Mouse (Mus musculus) midbrain, embryonic 10.5 days (tissue): ENCODE data around the gene Slc4a1ap. TPM values are rescaled to one million over a fixed set of nuclear protein-coding genes. Genes with fewer than 3 reads are reported as not detected.

Experiments
- DNase-seq: peaks from one replicate; pipeline ENCODE4 v3.0.0-alpha.2; 2017; ENCODE audit warnings: low spot score
- H3K27ac ChIP-seq: fragments of 300-500 bp; sonication (generic); replicated peaks from 2 replicates; pipeline ENCODE4 v1.5.1; 2016; ENCODE audit warnings: mild to moderate bottlenecking
- H3K27me3 ChIP-seq: fragments of 300-500 bp; sonication (generic); 2 replicates; pipeline ENCODE4 v1.6.1; 2016; ENCODE audit warnings: low read depth, mild to moderate bottlenecking; ENCODE audit not compliant: poor library complexity, severe bottlenecking
- H3K36me3 ChIP-seq: fragments of 300-500 bp; sonication (generic); 2 replicates; pipeline ENCODE4 v1.6.1; 2016; ENCODE audit warnings: mild to moderate bottlenecking, moderate library complexity
- H3K4me1 ChIP-seq: fragments of 300-500 bp; sonication (generic); 2 replicates; pipeline ENCODE4 v1.6.1; 2016
- H3K4me3 ChIP-seq: fragments of 300-500 bp; sonication (generic); 2 replicates; pipeline ENCODE4 v1.5.1; 2016; ENCODE audit warnings: mild to moderate bottlenecking, moderate library complexity
- H3K9me3 ChIP-seq: fragments of 300-500 bp; sonication (generic); replicated peaks from 2 replicates; pipeline ENCODE4 v1.6.1; 2016; ENCODE audit warnings: mild to moderate bottlenecking
- WGBS: fragments of 180-500 bp; shearing (Covaris S2); methylation state at CpG from one replicate; pipeline ENCODE4 v1.1.7; 2016; 5-methylcytosine and 5-hydroxymethylcytosine counted together
- polyA plus RNA-seq: library from polyadenylated mRNA; unstranded; fragments of >200 nt; fragmentation: Nextera tagmentation; extraction: Ambion mirVana; gene quantifications from 2 replicates; pipeline ENCODE4 v1.2.1, GENCODE M21; 2016

Slc4a1ap gene
- polyA plus RNA-seq, 1 experiment from 2014 or later = 32.4 TPM

- Histone ChIP-seq H3K36me3 (no peaks in the 10 kb centered on the region), H3K27me3 (peaks cover 25% of the 10 kb centered on the region), H3K4me1 (peaks cover 11% of the 10 kb centered on the region), H3K4me3 (no peak overlapping the region), H3K27ac (no peak overlapping the region), H3K9me3 (no peaks in the 10 kb centered on the region)
- DNase-seq = no peak
- WGBS = 85% methylated on average over 7 of the region's 7 CpGs
These were observed 71.3 kb downstream of the Slc4a1ap start for GRCm38 (mm10) chr5:31598121-31598520.

- H3K9me3 ChIP-seq = no peaks in the 10 kb centered on the region
- peaks cover 25% of the 10 kb centered on the region for H3K27me3 ChIP-seq
- H3K4me3 ChIP-seq = no peak overlapping the region
- peaks cover 11% of the 10 kb centered on the region for H3K4me1 ChIP-seq
- 59% methylated on average over 4 of the region's 4 CpGs for WGBS
- peak; percentile 36 for DNase-seq
- H3K36me3 ChIP-seq = no peaks in the 10 kb centered on the region
- H3K27ac ChIP-seq = no peak overlapping the region
These were observed 71.8 kb downstream of the Slc4a1ap start for GRCm38 (mm10) chr5:31598579-31598978.

GRCm38 (mm10) chr5:31599161-31599560, 72.4 kb downstream of the Slc4a1ap start:
- 85% methylated on average over 2 of the region's 2 CpGs for WGBS
- H3K27me3 ChIP-seq = peaks cover 25% of the 10 kb centered on the region
- peaks cover 11% of the 10 kb centered on the region for H3K4me1 ChIP-seq
- no peak overlapping the region for H3K4me3 ChIP-seq
- H3K9me3 ChIP-seq = no peaks in the 10 kb centered on the region
- H3K36me3 ChIP-seq = no peaks in the 10 kb centered on the region
- no peak overlapping the region for H3K27ac ChIP-seq
- no peak for DNase-seq

- Histone ChIP-seq H3K4me1 (peaks cover 10% of the 10 kb centered on the region), H3K27me3 (peaks cover 20% of the 10 kb centered on the region), H3K36me3 (no peaks in the 10 kb centered on the region), H3K9me3 (no peaks in the 10 kb centered on the region), H3K27ac (no peak overlapping the region), H3K4me3 (no peak overlapping the region)
- no peak for DNase-seq
- 88% methylated on average over 7 of the region's 7 CpGs for WGBS
These were observed 74.4 kb downstream of the Slc4a1ap start for GRCm38 (mm10) chr5:31601162-31601722.

GRCm38 (mm10) chr5:31602377-31602776, 75.6 kb downstream of the Slc4a1ap start:
- DNase-seq = no peak
- Histone ChIP-seq H3K27me3 (peaks cover 11% of the 10 kb centered on the region), H3K4me1 (no peaks in the 10 kb centered on the region), H3K27ac (no peak overlapping the region), H3K9me3 (no peaks in the 10 kb centered on the region), H3K4me3 (no peak overlapping the region), H3K36me3 (no peaks in the 10 kb centered on the region)
- WGBS = 91% methylated on average over 1 of the region's 1 CpGs

GRCm38 (mm10) chr5:31603766-31604165, 77.0 kb downstream of the Slc4a1ap start:
- DNase-seq = no peak
- Histone ChIP-seq H3K4me1 (no peaks in the 10 kb centered on the region), H3K27me3 (no peaks in the 10 kb centered on the region), H3K4me3 (no peak overlapping the region), H3K36me3 (no peaks in the 10 kb centered on the region), H3K27ac (no peak overlapping the region), H3K9me3 (no peaks in the 10 kb centered on the region)
- 90% methylated on average over 6 of the region's 6 CpGs for WGBS

GRCm38 (mm10) chr5:31606151-31606550, 79.4 kb downstream of the Slc4a1ap start:
- Histone ChIP-seq H3K36me3 (no peaks in the 10 kb centered on the region), H3K9me3 (no peaks in the 10 kb centered on the region), H3K27me3 (no peaks in the 10 kb centered on the region), H3K4me3 (no peak overlapping the region), H3K4me1 (no peaks in the 10 kb centered on the region), H3K27ac (no peak overlapping the region)
- 68% methylated on average over 3 of the region's 3 CpGs for WGBS
- no peak for DNase-seq

Other genes with a start within 250 kb of the Slc4a1ap start
- 33.8 and 40.6 TPM in 2 replicates for gene Ift172, start 235.9 kb upstream of the Slc4a1ap start, polyA plus RNA-seq
- 48.9 and 51.0 TPM in 2 replicates for gene Fndc4, start 230.9 kb upstream of the Slc4a1ap start, polyA plus RNA-seq
- 0.24 TPM in 1 of 2 replicates, not detected in the other for gene Gckr, start 229.6 kb upstream of the Slc4a1ap start, polyA plus RNA-seq
- gene Zfp512, start 74.6 kb upstream of the Slc4a1ap start, polyA plus RNA-seq = 80.4 and 90.3 TPM in 2 replicates
- gene 4930548H24Rik, start 41.3 kb upstream of the Slc4a1ap start, polyA plus RNA-seq = not detected in 2 replicates
- 94.8 and 97.2 TPM in 2 replicates for gene Gpn1, start 32.3 kb upstream of the Slc4a1ap start, polyA plus RNA-seq
- gene Supt7l, start 812 bp downstream of the Slc4a1ap start, polyA plus RNA-seq = 25.8 and 27.6 TPM in 2 replicates
- gene Mrpl33, start 69.9 kb downstream of the Slc4a1ap start, polyA plus RNA-seq = 231 and 233 TPM in 2 replicates
- gene Rbks, start 170.6 kb downstream of the Slc4a1ap start, polyA plus RNA-seq = 4.5 and 4.6 TPM in 2 replicates
- gene Babam2, start 170.7 kb downstream of the Slc4a1ap start, polyA plus RNA-seq = 55.5 and 57.4 TPM in 2 replicates